Mouse (Mus musculus) frontal cortex, postnatal 10 days (tissue): ENCODE measurements around the gene Cdc26.

Experiments
- DNase-seq, 2 experiments: peaks; one replicate each; pipeline ENCODE4 v3.0.0; 2022; ENCODE audit warnings: low spot score in 2 of 2, mixed read lengths in 1 of 2

Gene Cdc26

GRCm38 (mm10) chr4:62408601-62409282 is at the start of gene Cdc26, which contains the start of gene Prpf4:
Gene Cdc26 (minus strand): TSS chr4:62408642.
Gene Prpf4 (plus strand): TSS chr4:62408797.
- DNase-seq: peak; percentile 97 to 98

GRCm38 (mm10) chr4:62454995-62455394 is 46.6 kb upstream of the Cdc26 start:
- DNase-seq: no peak

- no peak for DNase-seq
Observed at GRCm38 (mm10) chr4:62440986-62441385, 32.5 kb upstream of the Cdc26 start.

GRCm38 (mm10) chr4:62440544-62440943 is 32.1 kb upstream of the Cdc26 start:
- DNase-seq: no peak

GRCm38 (mm10) chr4:62439793-62440192 is 31.4 kb upstream of the Cdc26 start:
- DNase-seq: no peak

GRCm38 (mm10) chr4:62437871-62438270 is 29.4 kb upstream of the Cdc26 start:
- DNase-seq: no peak

- DNase-seq: no peak
Observed at GRCm38 (mm10) chr4:62437256-62437778, 28.9 kb upstream of the Cdc26 start.

GRCm38 (mm10) chr4:62435081-62435480 is 26.6 kb upstream of the Cdc26 start, which contains the start of gene Rnf183:
Gene Rnf183 (minus strand): TSS chr4:62435252.
- DNase-seq: no peak

- DNase-seq: no peak
Observed at GRCm38 (mm10) chr4:62433939-62434870, 25.8 kb upstream of the Cdc26 start.

GRCm38 (mm10) chr4:62431522-62431921 is 23.1 kb upstream of the Cdc26 start:
- no peak for DNase-seq

- no peak for DNase-seq
Observed at GRCm38 (mm10) chr4:62430678-62431077, 22.2 kb upstream of the Cdc26 start.

- DNase-seq: no peak
Observed at GRCm38 (mm10) chr4:62429616-62430015, 21.2 kb upstream of the Cdc26 start.

GRCm38 (mm10) chr4:62427978-62428758 is 19.7 kb upstream of the Cdc26 start:
- no peak for DNase-seq

- DNase-seq: no peak
Observed at GRCm38 (mm10) chr4:62425891-62426290, 17.4 kb upstream of the Cdc26 start.

GRCm38 (mm10) chr4:62419091-62419490 is 10.6 kb upstream of the Cdc26 start:
- no peak for DNase-seq

- DNase-seq: no peak
Observed at GRCm38 (mm10) chr4:62418448-62418847, 10.0 kb upstream of the Cdc26 start.

- DNase-seq: no peak
Observed at GRCm38 (mm10) chr4:62411606-62412005, 3.2 kb upstream of the Cdc26 start.

- no peak for DNase-seq
Observed at GRCm38 (mm10) chr4:62410325-62410724, 1.9 kb upstream of the Cdc26 start.

- no peak for DNase-seq
Observed at GRCm38 (mm10) chr4:62409615-62410014, 1.2 kb upstream of the Cdc26 start.

- DNase-seq: peak in 1 of 2 experiments; percentile 39
Observed at GRCm38 (mm10) chr4:62407730-62408582, 486 bp downstream of the Cdc26 start.

GRCm38 (mm10) chr4:62406133-62406532 is 2.3 kb downstream of the Cdc26 start:
- DNase-seq: no peak
